Mouse (Mus musculus) gastrocnemius, postnatal 36 days (tissue): Measurements from ENCODE around the gene Palm. TPM values are rescaled to one million over a fixed set of nuclear protein-coding genes. Genes with fewer than 3 reads are reported as not detected.
A peak's percentile ranks its signal among the peaks of the same experiment; 100 is the strongest.

Source experiments
- DNase-seq, 2 experiments: peaks; one replicate each; pipeline ENCODE4 v3.0.0; 2022
- intact Hi-C: fragments of 180-260 bp; cut with DNase I; formaldehyde crosslinking; loops from one replicate; pipeline ENCODE4 v1.15.1; 2025
- total RNA-seq, 2 experiments: library from RNA; stranded (reverse); gene quantifications; 2 replicates each; pipeline ENCODE4 v1.2.3; 2021

The Palm gene
- total RNA-seq, 2 experiments from 2014 or later: 13.8 to 21.4 TPM

DNA sequence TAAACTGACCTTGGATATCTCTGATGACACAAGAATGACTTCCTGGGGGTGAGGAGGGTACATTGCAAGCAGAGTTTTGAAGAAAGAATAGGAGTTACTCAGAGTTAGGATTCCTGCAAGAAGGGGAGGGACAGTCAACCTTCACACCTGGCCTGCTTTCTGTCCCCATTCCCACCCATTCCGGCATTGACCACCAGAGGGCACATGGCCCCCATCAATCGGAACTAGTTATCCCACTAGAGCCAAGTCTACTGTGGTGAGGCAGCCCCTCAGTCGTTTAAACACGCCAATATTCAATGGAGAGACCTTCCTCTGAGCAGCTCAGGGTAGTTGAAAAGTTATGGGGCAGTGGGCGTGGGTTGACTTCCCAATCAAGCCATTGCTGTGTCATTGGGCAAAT lies 25.0 kb upstream of the Palm start:
- intact Hi-C loops: loop anchor here (2.0 kb wide), 1 partner anchor 42 kb away; no protein-coding TSS in a partner anchor
- peak; percentile 53 to 64 for DNase-seq

DNA sequence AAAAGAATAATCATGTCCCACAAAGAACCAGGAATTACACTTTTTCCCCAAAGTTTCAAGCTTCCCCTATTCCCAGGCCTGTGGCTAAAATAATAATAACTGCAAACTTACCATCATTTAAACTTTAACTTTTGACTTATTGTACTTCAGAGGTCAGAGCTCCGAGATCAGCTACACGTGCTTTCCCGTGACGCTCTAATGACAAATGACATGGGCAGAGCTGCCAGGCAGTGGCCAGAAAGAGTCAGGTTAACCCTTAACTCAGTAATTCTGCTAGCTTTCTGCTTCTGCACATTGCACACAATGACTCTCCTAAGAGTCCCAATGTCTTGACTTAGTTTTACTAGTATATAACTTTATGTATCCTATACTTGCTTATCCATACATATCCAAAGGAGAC lies 24.0 kb upstream of the Palm start:
- intact Hi-C loops: loop anchor here (2.0 kb wide), 1 partner anchor 41 kb away; no protein-coding TSS in a partner anchor
- no peak for DNase-seq

DNA sequence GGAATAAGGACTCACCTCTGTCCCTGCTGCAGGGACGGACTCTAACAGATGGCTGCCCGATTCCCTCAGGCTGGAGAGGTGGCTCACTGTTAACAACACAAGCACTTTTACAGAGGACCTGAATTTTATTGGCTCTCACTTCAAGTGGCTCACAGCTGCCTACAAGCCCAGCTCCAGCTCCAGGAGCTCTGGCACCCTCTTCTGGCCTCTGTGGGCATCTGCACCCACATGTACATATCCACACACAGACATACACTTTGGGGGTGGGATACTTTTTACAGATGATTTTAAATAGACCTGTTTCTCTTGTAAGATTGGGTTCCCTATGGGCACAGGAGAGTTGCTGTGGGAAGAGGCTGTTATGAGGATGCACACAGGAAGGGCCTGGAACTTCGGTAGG lies 21.1 kb upstream of the Palm start:
- DNase-seq: no peak
- intact Hi-C loops: no loop called here

DNA sequence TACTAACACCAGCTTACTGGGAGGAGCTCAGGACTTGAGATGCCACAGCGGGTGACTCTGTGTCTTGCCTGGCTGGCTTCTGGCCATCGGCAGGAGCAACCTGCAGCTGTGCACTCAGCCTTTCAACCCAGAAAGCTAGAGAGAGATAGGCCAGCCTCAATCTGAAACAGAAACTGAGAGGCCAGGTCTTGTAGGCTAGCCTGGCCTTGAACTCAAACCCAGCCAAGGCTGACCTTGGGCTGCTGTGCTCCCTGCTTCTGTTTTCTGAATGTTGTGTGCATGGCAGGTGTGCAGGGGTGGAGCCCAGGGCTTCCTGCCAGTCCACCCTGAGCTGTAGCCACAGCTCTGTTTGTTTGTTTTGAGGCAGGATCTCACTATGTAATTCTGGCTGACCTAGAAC lies 20.2 kb upstream of the Palm start:
- DNase-seq: no peak
- intact Hi-C loops: no loop called here

DNA sequence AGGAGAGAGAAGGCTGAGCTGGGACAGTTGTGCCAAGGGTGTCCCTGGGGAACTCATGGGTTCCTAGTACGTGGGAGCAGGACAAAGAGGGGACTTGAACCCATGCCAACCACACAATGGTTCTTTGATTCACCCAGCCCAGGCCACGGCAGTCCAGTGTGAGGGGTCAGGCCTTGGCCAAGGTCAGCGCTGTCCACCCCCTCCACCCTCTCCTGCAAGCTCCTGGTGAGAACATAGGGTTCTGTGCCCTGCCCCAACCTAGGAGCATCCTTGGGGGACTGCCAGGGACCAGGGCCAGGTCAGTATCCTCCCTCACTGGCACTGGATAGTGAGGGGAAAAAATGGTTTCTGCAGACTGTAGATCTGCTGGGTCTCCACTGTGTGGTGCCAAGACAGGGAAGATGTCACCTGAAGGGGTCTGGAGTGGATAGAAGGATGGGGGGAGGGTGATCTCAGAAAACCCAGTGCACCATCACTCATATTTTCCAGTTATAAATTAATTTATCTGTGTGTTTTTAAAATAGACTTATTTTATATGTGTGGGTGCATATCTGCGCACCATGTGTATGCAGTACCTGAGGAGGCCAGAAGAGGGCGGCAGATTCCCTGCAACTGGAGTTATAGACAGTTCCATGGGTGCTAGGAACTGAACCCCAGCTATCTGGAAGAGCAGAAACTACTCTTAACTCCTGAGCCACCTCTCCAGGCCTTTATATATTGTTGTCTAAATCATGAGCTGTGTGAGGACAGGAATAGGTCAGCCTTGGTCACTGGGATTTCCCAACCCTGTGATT lies 18.7 kb upstream of the Palm start:
- no peak for DNase-seq
- intact Hi-C loops: no loop called here

DNA sequence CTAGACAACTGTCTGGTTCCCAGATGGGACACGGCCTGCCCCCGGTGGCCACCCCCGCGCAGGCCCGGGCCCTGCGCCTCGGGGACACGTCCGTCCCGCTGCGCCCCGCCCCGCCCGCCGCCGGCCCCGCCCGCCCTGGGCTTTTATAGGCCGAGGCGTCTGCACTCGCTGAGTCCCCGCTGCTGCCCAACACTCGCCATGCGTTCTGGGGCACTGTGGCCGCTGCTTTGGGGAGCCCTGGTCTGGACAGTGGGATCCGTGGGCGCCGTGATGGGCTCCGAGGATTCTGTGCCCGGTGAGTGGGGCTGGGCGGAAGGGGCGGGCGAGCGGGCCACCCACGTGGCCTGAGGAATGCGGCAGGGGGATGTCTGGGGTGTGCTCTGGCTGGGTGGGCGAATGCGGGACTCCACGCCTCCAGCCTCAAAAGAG lies 16.3 kb upstream of the Palm start, which contains the start of gene Fstl3:
Gene Fstl3, plus strand, starts transcription at position 170 of the 429 bp plus-strand sequence.
- no peak for DNase-seq
- intact Hi-C loops: no loop called here

DNA sequence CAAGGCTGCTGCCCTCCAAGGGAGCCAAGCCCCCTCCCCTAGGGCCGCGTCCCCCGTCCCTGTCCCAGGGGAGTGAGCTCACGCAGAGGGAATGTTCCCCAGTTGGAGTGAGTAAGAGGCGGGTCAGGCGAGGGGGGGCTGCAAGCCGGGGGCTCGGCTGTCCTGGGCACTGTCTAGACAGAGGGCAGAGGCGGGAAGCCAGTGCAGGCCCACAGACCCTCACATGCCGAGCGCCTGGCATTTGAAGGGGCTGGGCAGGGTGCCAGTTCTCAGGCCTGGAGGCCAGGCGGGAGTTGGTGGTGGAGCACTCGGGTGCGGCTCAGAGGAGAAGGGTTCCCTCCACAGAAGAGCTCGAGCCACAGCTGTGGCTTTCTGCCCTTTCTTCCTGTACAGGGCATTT lies 15.4 kb upstream of the Palm start:
- no peak for DNase-seq
- intact Hi-C loops: no loop called here

DNA sequence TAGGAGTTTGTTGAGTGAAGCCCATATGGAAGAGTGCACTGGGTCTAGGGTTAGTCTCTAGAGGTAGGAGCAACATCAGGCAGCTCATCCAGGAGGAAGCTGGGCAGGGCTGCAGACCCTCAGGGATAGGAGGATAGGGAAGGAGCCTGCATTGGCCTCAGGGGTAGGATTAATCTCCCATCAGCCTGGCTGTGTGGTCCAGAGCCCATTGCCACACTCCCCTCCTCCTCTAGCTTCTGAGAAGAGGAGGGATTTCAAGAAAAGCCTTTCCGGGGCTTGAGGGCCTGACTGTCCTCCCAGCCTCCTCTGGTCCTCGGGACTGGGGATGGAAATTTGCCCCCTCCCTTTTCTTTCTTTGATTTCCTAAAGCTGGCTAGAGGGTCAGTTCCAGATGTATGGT lies 14.2 kb upstream of the Palm start:
- intact Hi-C loops: no loop called here
- no peak for DNase-seq

DNA sequence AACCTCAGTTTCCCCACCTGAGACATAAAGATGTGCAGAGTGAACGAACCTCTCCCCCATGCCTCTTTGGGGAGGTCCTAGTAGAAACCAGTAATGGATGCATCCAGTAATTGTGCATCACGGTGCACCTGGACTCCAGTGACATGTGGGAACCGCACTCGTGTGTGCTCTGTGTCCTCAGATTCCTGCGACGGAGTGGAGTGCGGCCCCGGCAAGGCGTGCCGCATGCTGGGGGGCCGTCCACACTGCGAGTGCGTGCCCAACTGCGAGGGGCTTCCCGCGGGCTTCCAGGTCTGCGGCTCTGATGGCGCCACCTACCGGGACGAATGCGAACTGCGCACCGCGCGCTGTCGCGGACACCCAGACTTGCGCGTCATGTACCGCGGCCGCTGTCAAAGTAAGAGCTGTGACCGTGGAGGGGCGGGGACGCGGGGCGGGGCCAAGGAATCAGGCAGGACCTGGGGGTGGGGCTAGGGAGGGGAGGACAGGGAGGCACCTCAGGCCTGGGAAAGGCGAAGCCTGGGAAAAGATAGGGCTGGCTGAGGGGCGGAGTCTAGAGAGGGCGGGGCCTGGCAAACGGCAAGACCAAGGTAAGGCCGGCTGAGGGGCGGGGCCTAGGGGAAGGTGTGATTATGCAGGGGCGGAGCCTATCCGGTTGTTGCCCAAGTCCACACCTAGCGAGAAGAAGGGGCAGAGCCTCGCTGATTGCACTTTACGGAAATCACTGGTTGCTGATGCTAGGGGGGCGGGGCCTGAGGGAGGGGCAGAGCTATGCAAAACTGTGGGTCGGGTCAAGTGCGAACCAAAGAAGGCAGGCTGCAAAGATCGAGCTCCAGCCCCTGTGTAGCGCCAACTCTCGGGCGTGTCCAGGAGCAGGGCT lies 13.3 kb upstream of the Palm start:
- intact Hi-C loops: no loop called here
- peak; percentile 92 for DNase-seq

DNA sequence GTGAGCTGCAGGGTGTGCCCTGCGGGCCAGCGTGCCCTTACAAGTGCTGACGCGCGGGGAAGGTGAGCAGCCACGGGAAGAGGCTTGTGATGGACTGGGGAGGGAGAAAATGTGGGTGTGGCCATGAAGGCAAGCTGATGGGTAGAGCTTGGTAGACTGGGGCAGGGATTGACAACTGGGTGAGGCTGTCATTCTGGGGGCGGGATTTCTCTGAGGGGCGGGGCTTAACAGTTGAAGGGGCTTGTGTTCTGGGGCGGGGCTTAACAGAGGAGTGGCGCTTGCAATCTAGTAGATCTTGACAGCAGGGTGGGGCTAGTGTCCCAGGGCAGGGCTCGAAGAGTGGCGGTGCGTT lies 12.7 kb upstream of the Palm start:
- intact Hi-C loops: no loop called here
- DNase-seq: no peak

DNA sequence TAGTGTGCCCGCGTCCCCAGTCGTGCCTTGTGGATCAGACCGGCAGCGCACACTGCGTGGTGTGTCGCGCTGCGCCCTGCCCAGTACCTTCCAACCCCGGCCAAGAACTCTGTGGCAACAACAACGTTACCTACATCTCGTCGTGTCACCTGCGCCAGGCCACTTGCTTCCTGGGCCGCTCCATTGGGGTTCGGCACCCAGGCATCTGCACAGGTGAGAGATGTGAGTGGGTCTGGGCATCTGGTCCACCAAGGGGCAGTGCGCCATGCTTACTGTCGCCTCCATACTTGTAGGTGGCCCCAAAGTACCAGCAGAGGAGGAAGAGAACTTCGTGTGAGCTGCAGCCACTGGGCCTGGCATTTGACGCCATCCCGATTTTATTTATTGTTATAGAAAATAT lies 12.2 kb upstream of the Palm start:
- DNase-seq: no peak
- intact Hi-C loops: no loop called here

DNA sequence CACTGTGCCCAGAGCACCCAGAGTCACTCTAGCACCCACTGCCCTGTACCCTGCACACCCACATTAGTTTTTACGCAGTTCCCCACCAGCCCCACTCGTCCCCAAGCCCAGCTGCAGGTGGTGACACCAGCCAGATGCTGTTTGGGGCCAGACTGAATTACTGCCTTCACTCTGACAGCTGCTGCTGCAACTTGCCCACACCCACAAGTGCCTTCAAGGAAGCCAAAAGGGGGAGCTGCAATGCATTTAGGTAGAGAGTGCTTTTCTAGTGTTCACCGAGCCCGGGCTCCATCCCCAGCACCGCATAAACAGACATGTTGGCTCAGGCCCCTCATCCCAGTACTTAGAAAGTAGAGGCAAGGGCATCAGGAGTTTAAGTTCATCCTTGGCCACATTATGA lies 11.4 kb upstream of the Palm start:
- intact Hi-C loops: no loop called here

DNA sequence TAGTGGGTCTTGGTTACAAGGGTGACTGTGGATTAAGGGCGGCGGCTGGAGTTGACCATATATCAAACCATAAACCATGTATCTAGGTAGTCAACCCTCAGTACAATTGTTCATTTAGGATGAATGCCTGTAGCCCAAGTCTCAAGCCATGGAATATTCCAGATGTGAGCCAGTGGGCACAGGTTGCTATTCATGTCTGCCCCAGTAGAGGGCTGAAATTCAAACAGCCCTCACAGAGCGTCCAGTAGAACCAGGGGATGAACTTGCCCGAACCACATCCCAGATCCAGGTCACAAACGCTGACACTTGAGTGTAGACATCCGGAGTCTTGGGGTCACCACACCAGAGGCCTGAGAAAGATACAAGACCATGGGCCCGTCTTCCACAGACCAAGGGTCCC lies 10.3 kb upstream of the Palm start:
- intact Hi-C loops: no loop called here
- DNase-seq: no peak

More for the DNA sequence above, 11.4 kb upstream of the Palm start:
- DNase-seq: no peak

DNA sequence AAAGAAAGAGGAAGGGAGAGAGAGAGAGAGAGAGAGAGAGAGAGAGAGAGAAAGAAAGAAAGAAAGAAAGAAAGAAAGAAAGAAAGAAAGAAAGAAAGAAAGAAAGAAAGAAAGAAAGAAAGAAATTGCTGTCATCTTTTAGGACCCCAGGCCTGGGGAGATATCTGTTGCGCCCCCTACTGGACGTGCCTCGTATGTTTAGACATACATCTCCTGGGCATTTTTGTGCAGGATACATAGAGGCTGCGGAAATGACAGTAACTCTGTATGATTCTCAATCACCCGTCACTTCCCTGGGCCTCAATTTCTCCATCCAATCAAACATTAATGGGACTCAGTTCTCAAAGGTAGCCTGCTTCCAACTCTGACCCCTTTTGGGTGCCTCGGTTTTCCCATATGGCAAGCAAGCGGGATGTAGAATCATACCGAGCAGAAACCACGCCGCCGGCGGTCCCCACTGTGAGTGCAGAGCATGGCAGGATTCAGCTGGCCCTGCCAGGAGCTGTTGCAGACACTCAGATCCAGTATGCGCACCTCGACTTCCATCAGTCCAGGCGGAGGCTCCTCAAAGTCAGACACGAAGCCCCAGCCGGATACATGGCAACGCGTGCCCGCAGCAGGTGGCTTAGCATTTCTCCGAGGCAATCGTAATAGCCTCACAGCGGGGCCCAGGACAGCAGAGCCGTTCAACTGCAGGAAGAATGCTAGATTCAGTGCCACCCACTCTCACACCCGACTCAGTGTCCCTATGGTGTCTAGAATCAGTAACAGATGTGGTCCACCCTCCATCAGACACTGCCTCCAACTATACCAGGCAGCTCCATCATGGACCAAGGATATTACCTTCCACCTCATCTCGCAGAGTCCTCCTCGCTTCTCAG lies 9.2 kb upstream of the Palm start:
- intact Hi-C loops: no loop called here
- no peak for DNase-seq

DNA sequence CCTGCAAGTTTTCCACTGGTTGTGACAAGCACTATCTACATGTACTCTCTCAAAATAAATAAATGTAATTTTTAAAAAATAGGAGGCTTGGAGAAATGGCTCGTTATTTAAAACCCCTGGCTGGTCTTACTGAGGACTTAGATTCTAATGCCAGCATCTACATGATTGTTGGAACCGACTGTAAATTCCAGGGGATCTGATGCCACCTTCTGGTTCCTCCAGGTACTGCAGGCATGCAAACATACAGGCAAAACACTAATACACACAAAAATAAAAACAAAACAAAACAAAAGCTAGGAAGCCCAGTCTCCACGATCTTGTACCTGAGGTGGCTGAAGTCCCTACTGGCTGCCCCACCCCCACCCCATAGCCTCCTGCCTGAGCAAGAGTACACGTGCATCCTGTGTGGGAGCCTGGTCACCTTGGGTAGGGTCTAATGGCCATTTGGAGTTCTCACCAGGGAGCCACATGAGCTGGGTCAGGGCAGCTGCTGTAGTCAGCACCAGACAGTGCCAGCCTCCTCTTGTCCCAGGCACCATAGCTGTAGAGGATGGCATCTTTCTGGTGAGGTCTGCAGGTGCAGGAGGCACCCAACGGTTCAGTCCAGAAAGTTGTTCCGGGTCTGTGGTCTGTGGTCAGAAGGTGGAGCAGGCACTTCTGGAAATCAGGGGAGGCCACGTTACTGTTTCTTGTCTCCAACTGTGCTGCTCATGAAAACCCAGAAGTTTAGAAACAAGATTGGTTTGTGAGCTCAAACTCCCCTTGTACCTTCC lies 4.8 kb upstream of the Palm start:
- intact Hi-C loops: loop anchor here (5.0 kb wide), 1 partner anchor 91 kb away; no protein-coding TSS in a partner anchor
- peak; percentile 67 to 69 for DNase-seq

DNA sequence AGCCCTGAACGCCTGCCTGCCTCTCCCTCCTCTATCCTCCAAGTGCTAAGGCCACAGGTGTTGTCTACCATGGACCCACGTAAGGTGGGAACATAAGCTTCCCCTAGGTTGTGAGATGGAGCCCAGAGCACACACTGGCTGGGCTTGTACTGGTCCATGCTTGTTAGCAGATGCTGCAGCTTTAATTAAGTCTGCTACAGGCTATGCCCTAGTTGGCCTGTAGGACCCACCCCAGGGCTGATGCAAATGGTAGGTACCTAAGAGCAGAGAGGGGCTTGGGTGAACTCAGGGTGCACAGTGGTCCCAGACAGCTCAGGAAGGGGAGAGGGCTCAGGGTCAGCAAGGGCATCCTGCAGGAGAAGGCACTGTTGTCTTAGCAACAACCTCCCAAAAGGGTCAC lies 3.8 kb upstream of the Palm start:
- DNase-seq: no peak
- intact Hi-C loops: loop anchor here (5.0 kb wide), 1 partner anchor 92 kb away; no protein-coding TSS in a partner anchor

DNA sequence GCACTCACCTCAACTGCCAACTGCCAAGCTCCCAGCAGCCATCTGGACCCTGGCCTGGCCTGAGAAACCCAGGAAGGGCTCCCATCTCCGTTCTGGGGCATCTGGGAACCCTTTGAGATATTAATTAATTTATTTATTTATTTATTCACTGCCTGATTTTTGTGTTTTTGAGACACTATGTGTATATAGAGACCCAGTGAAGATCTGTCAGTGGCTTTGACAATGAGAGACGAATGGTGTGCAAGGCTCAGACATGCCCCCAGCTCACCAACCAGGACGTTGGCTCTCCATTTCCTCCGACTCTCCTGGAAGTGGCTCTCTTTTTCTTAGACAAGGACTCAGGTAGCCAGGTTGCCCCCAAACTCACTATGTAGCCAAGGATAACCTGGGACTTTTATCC lies 2.5 kb upstream of the Palm start, which contains the start of gene Prss57:
Gene Prss57, minus strand, starts transcription at position 101 of the 400 bp plus-strand sequence.
- no peak for DNase-seq
- intact Hi-C loops: no loop called here

DNA sequence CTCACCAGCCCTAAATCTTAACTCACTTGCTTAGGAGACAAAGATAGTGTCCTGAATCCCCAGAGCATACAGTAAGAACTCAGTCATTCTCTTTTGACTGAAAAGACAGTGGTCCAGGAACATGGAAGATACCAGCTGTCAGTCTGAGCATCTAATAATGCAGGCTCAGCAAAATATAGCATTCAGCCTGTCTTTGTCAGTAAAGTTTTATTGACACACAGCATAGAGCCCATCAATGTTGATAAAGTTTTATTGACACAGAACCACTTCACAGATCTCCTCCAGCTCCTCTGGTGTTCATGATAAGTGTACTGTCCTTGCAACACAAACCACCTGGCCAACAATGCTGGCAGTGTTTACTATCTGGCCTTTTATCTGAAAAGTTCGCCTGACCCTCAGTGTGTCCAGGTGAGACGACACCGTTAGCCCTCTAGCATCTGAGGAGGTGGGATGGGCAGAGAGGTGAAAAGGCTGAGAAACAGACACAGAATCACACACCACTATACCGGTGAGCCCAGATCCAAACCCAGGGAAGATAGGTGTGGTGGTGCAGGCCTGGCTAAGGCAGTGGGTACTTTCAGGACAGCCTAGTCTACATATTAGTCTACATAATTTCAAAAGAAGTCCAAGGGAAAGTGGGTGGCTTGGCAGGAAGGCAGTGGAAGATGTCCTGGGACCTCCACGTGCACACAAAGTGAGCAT lies 882 bp upstream of the Palm start:
- DNase-seq: no peak
- intact Hi-C loops: loop anchor here (1.0 kb wide), 1 partner anchor 20 kb away; no protein-coding TSS in a partner anchor
